In genomic region chr11:32127401-32127817, GRCm38 (mm10) we compare ENCODE assay signal across 17 mouse cellular contexts.
DNase-seq lines count a peak whose midpoint lies in the region; ATAC-seq lines count a peak whose summit lies in the region.
"Had no signal": no experiment of that assay in that cellular context is flagged by ENCODE, and none has a peak within 500 bp of the region (broad histone marks: within the 10 kb centered on the region; RNA-seq: fewer than 3 reads in every experiment).

No protein-coding gene starts in this region.

- DNase-seq in cerebellum, postnatal 14 days: peak; percentile 45 to 65
- DNase-seq in cerebellum, adult 11 months: no peak
- DNase-seq in neural tube, embryonic 10.5 days (ENCODE audit: extremely low spot score, low spot score): no peak
- DNase-seq in lung, adult 18-20 months: no peak
- no peak for DNase-seq in kidney, adult 18-20 months
- DNase-seq: cerebellum, adult 9-11 months; gastrocnemius, postnatal 36 days; liver, embryonic 13.5 days; lung, postnatal 10 days; thymus, postnatal 14 days had no signal

- 55% methylated on average over 7 of the region's 7 CpGs for WGBS in neural tube, embryonic 13.5 days
- whole genome bisulfite sequencing in hindbrain, embryonic 15.5 days: 48% methylated on average over 7 of the region's 7 CpGs
- 34% methylated on average over 7 of the region's 7 CpGs for WGBS in neural tube, embryonic 15.5 days

- H3K4me3 ChIP-seq in neural tube, embryonic 13.5 days: no peak overlapping the region
- no peak overlapping the region for H3K4me3 ChIP-seq in hindbrain, embryonic 15.5 days
- H3K4me3 ChIP-seq in neural tube, embryonic 15.5 days (replicated peaks): no peak overlapping the region
- H3K4me3 ChIP-seq: embryonic facial prominence, embryonic 13.5 days; heart, embryonic 15.5 days; kidney, embryonic 15.5 days; liver, embryonic 13.5 days had no signal

- H3K9ac ChIP-seq in neural tube, embryonic 13.5 days: no peak overlapping the region
- no peak overlapping the region; the same call in 1 of the 2 replicates for H3K9ac ChIP-seq in hindbrain, embryonic 15.5 days
- H3K9ac ChIP-seq in neural tube, embryonic 15.5 days (replicated peaks): no peak overlapping the region
- H3K9ac ChIP-seq: embryonic facial prominence, embryonic 13.5 days; heart, embryonic 15.5 days; kidney, embryonic 15.5 days; liver, embryonic 13.5 days had no signal

- H3K4me1 ChIP-seq in neural tube, embryonic 13.5 days (replicated peaks): peaks cover 21% of the 10 kb centered on the region; the same call in 1 of the 2 replicates
- H3K4me1 ChIP-seq in hindbrain, embryonic 15.5 days (replicated peaks): peaks cover 20% of the 10 kb centered on the region
- peaks cover 19% of the 10 kb centered on the region for H3K4me1 ChIP-seq in neural tube, embryonic 15.5 days
- H3K4me1 ChIP-seq: heart, embryonic 15.5 days; kidney, embryonic 15.5 days; liver, embryonic 13.5 days had no signal

- no peaks in the 10 kb centered on the region for H3K9me3 ChIP-seq in neural tube, embryonic 13.5 days
- no peaks in the 10 kb centered on the region for H3K9me3 ChIP-seq in hindbrain, embryonic 15.5 days
- H3K9me3 ChIP-seq in neural tube, embryonic 15.5 days (replicated peaks): no peaks in the 10 kb centered on the region
- H3K9me3 ChIP-seq: embryonic facial prominence, embryonic 13.5 days; heart, embryonic 15.5 days; kidney, embryonic 15.5 days; liver, embryonic 13.5 days had no signal

- peak; percentile 81 for ATAC-seq in neural tube, embryonic 13.5 days (ENCODE audit: low read depth)
- ATAC-seq in hindbrain, embryonic 15.5 days (ENCODE audit: low FRiP score, low read depth): peak; percentile 73
- peak; percentile 62 for ATAC-seq in neural tube, embryonic 15.5 days (ENCODE audit: low FRiP score)
- ATAC-seq: Patski had no signal

- no peaks in the 10 kb centered on the region for H3K27me3 ChIP-seq in neural tube, embryonic 13.5 days
- no peaks in the 10 kb centered on the region for H3K27me3 ChIP-seq in hindbrain, embryonic 15.5 days
- H3K27me3 ChIP-seq in neural tube, embryonic 15.5 days (replicated peaks): no peaks in the 10 kb centered on the region
- H3K27me3 ChIP-seq: embryonic facial prominence, embryonic 13.5 days; heart, embryonic 15.5 days; kidney, embryonic 15.5 days; liver, embryonic 13.5 days; Patski had no signal

- peak overlapping the region; percentile 52 for H3K27ac ChIP-seq in neural tube, embryonic 13.5 days (replicated peaks)
- H3K27ac ChIP-seq in hindbrain, embryonic 15.5 days (replicated peaks): peak overlapping the region; percentile 16
- H3K27ac ChIP-seq in neural tube, embryonic 15.5 days (replicated peaks): peak overlapping the region; percentile 60
- H3K27ac ChIP-seq: embryonic facial prominence, embryonic 13.5 days; heart, embryonic 15.5 days; kidney, embryonic 15.5 days; liver, embryonic 13.5 days had no signal

- no peaks in the 10 kb centered on the region for H3K36me3 ChIP-seq in neural tube, embryonic 13.5 days
- H3K36me3 ChIP-seq in hindbrain, embryonic 15.5 days: no peaks in the 10 kb centered on the region
- no peaks in the 10 kb centered on the region for H3K36me3 ChIP-seq in neural tube, embryonic 15.5 days
- H3K36me3 ChIP-seq: embryonic facial prominence, embryonic 13.5 days; heart, embryonic 15.5 days; kidney, embryonic 15.5 days; liver, embryonic 13.5 days had no signal

- no peak overlapping the region for H3K4me2 ChIP-seq in neural tube, embryonic 13.5 days
- H3K4me2 ChIP-seq in hindbrain, embryonic 15.5 days: no peak overlapping the region
- H3K4me2 ChIP-seq in neural tube, embryonic 15.5 days: no peak overlapping the region
- H3K4me2 ChIP-seq: embryonic facial prominence, embryonic 13.5 days; heart, embryonic 15.5 days; kidney, embryonic 15.5 days; liver, embryonic 13.5 days had no signal

Comparison
In these comparisons a context has a peak if more than half of its experiments do, and no peak if none do; other contexts are left out.
1. DNase-seq: peak in cerebellum, postnatal 14 days (2 of 2); none in cerebellum, adult 11 months (single experiment), neural tube, embryonic 10.5 days (single experiment), lung, adult 18-20 months (0 of 2) and kidney, adult 18-20 months (single experiment).
2. Peak in every context shown above with its lines, with median percentiles within 50 percentile points of each other: ATAC-seq and H3K27ac ChIP-seq.